Mouse (Mus musculus) heart, embryonic 11.5 days (tissue): ENCODE measurements around the gene Nxf7. TPM values are rescaled to one million over a fixed set of nuclear protein-coding genes. Genes with fewer than 3 reads are reported as not detected.
A peak's percentile ranks its signal among the peaks of the same experiment; 100 is the strongest.
"Not testable (repeated sequence)": the region's sequence is repeated elsewhere in the genome, so short reads cannot be mapped to it uniquely, and the experiment has no call there.

Experiments used
- ATAC-seq: fragments of 200-750 bp; cut with Nextera tagmentation; replicated peaks from 2 replicates; pipeline ENCODE4 v1.8.0; 2017; ENCODE audit warnings: moderate library complexity; ENCODE audit not compliant: insufficient number of reproducible peaks, low FRiP score, low TSS enrichment
- H3K27ac ChIP-seq: fragments of 300-500 bp; sonication (generic); 2 replicates; pipeline ENCODE4 v1.5.1; 2014; ENCODE audit warnings: mild to moderate bottlenecking, low read depth, low read length
- H3K27me3 ChIP-seq: fragments of 300-500 bp; sonication (generic); 2 replicates; pipeline ENCODE4 v1.6.1; 2014; ENCODE audit warnings: mild to moderate bottlenecking, low read length, mixed read lengths; ENCODE audit not compliant: control insufficient read depth, insufficient read depth
- H3K36me3 ChIP-seq: fragments of 300-500 bp; sonication (generic); 2 replicates; pipeline ENCODE4 v1.6.1; 2014; ENCODE audit warnings: mild to moderate bottlenecking, low read length, moderate library complexity, mixed read lengths; ENCODE audit not compliant: control insufficient read depth, insufficient read depth
- H3K4me1 ChIP-seq: fragments of 300-500 bp; sonication (generic); 2 replicates; pipeline ENCODE4 v1.6.1; 2014; ENCODE audit warnings: low read length; ENCODE audit not compliant: control insufficient read depth, insufficient read depth
- H3K4me2 ChIP-seq: fragments of 300-500 bp; sonication (generic); 2 replicates; pipeline ENCODE4 v1.6.1; 2014; ENCODE audit warnings: mild to moderate bottlenecking, moderate library complexity
- H3K4me3 ChIP-seq: fragments of 300-500 bp; sonication (generic); 2 replicates; pipeline ENCODE4 v1.5.1; 2014; ENCODE audit warnings: low read depth, low read length
- H3K9ac ChIP-seq: fragments of 300-500 bp; sonication (generic); 2 replicates; pipeline ENCODE4 v1.6.1; 2014; ENCODE audit warnings: mild to moderate bottlenecking, low read depth, low read length, moderate library complexity
- H3K9me3 ChIP-seq: fragments of 300-500 bp; sonication (generic); replicated peaks from 2 replicates; pipeline ENCODE4 v1.6.1; 2016; ENCODE audit warnings: low read length; ENCODE audit not compliant: control insufficient read depth
- WGBS: fragments of 180-500 bp; shearing (Covaris S2); extraction: QIAGEN DNeasy Blood & Tissue Kit; methylation state at CpG from one replicate; pipeline ENCODE4 v1.1.7; 2014; ENCODE audit not compliant: insufficient replicate concordance; 5-methylcytosine and 5-hydroxymethylcytosine counted together
- polyA plus RNA-seq: library from polyadenylated mRNA; unstranded; fragments of >200 nt; fragmentation: Nextera tagmentation; extraction: Ambion mirVana; gene quantifications from 2 replicates; pipeline ENCODE4 v1.2.1, GENCODE M21; 2014

Gene Nxf7
- polyA plus RNA-seq, result 0.32 and 0.44 TPM in 2 replicates

DNA sequence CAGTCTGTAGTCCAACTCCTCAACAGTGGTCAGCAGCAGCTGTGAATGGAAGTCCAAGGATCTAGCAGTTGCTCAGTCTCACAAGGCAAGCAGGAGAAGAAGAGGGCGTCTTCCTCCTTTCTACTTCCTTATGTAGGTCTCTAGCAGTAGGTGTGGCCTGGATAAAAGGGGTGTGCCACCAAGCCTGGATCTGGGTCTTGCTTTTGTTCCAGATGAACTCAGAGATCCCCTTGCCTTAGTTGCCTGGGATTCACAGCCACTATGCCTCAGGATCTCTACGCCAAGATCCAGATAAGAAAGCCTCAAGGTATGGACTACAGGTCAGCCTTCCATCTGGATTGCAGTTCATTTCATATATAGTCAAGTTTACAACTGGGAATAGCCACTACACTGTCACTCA lies at the start of gene Nxf7:
Gene Nxf7, minus strand, starts transcription at position 101 of the 400 bp plus-strand sequence.
- Histone ChIP-seq H3K4me2 (no peak within 1 kb of the TSS), H3K4me3 (no peak within 1 kb of the TSS), H3K9me3 (0 out of 2 replicates have a peak, but pooled peaks cover 3% of the 10 kb centered on the region), H3K36me3 (no peaks in the 10 kb centered on the region), H3K4me1 (no peaks in the 10 kb centered on the region), H3K9ac (no peak within 1 kb of the TSS), H3K27me3 (no peaks in the 10 kb centered on the region), H3K27ac (no peak within 1 kb of the TSS)
- ATAC-seq, result no peak
- WGBS, result 70% methylated on average over 2 of the region's 2 CpGs

GRCm38 (mm10) chrX:135627605-135628004 lies 29.0 kb upstream of the Nxf7 start, which contains the start of gene Prame:
Gene Prame (minus strand): TSS chrX:135627705.
- Histone ChIP-seq H3K27me3 (no peaks in the 10 kb centered on the region), H3K36me3 (no peaks in the 10 kb centered on the region), H3K9me3 (no peaks in the 10 kb centered on the region), H3K4me1 (no peaks in the 10 kb centered on the region), H3K4me2 (no peak within 1 kb of the TSS), H3K27ac (no peak within 1 kb of the TSS), H3K9ac (no peak within 1 kb of the TSS), H3K4me3 (no peak within 1 kb of the TSS)
- WGBS, result 87% methylated on average over 11 of the region's 11 CpGs
- no peak for ATAC-seq

DNA sequence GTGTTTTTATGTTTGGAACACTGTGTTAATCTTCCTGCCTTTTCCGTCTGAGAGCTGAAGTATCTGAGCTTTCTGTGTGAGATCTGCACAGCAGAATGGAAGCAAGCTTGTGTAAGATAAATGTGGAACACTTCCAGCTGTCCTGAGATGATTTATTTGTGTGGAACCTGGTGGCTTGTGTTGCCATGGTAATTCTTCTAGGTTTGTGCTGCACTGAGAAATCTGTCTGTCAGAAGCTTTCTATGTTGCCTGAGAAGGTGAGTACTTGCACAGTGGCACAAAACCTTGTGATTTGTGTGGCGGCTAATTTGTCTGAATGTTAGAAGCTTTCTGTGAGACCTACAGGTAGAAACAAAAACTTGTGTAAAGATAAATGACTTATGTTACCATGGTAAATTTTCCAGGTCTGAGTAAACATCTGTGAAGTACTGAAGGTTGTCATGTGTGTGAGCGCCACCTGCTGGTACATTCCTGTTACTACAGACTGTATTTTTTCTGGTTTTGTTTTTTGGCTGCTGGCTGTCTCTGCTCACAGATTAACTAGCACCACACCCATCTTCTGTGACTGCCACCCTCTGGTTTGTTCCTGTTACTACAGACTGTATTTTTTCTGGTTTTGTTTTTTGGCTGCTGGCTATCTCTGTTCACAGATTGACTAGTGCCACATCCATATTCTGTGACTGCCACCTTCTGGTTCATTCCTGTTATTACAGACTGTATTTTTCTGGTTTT lies 2.9 kb upstream of the Nxf7 start:
- not testable (repeated sequence) for H3K4me2 ChIP-seq, H3K27ac ChIP-seq, H3K9ac ChIP-seq, H3K4me3 ChIP-seq, H3K27me3 ChIP-seq, ATAC-seq, H3K36me3 ChIP-seq, H3K9me3 ChIP-seq, H3K4me1 ChIP-seq
- 66% methylated on average over 3 of the region's 3 CpGs for WGBS

GRCm38 (mm10) chrX:135598096-135598495 lies 481 bp downstream of the Nxf7 start:
- WGBS, result 58% methylated on average over 13 of the region's 13 CpGs
- H3K4me3 ChIP-seq, result no peak overlapping the region
- no peaks in the 10 kb centered on the region for H3K36me3 ChIP-seq
- H3K27me3 ChIP-seq, result no peaks in the 10 kb centered on the region
- no peak overlapping the region for H3K9ac ChIP-seq
- H3K4me1 ChIP-seq, result no peaks in the 10 kb centered on the region
- H3K27ac ChIP-seq, result no peak overlapping the region
- no peak overlapping the region for H3K4me2 ChIP-seq
- no peak for ATAC-seq
- H3K9me3 ChIP-seq, result 0 out of 2 replicates have a peak, but pooled peaks cover 3% of the 10 kb centered on the region

DNA sequence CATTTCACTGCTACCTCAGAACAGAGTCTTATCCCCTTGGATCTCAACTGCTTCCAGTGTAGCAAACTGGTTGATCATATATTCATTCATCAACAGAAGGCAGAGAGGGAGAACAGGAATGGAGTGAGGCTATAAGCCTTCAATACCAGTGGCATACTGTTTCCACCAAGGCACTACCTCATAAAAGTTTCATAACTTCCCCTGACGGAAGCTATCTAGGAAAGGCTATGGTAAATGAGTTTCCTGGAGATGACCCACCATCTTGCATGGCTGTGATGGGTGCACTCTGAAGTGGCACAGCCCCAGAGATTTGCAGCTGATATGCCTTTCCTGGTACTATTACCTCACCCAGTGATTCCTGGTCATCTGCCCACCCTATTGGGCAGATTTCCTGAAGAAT lies 22.2 kb downstream of the Nxf7 start:
- no peak overlapping the region for H3K27ac ChIP-seq
- H3K36me3 ChIP-seq, result no peaks in the 10 kb centered on the region
- no peaks in the 10 kb centered on the region for H3K4me1 ChIP-seq
- H3K9ac ChIP-seq, result no peak overlapping the region
- ATAC-seq, result no peak
- H3K4me3 ChIP-seq, result no peak overlapping the region
- no peak overlapping the region for H3K4me2 ChIP-seq
- no peaks in the 10 kb centered on the region for H3K27me3 ChIP-seq
- no peaks in the 10 kb centered on the region for H3K9me3 ChIP-seq
- WGBS, result 69% methylated on average over 1 of the region's 1 CpGs

DNA sequence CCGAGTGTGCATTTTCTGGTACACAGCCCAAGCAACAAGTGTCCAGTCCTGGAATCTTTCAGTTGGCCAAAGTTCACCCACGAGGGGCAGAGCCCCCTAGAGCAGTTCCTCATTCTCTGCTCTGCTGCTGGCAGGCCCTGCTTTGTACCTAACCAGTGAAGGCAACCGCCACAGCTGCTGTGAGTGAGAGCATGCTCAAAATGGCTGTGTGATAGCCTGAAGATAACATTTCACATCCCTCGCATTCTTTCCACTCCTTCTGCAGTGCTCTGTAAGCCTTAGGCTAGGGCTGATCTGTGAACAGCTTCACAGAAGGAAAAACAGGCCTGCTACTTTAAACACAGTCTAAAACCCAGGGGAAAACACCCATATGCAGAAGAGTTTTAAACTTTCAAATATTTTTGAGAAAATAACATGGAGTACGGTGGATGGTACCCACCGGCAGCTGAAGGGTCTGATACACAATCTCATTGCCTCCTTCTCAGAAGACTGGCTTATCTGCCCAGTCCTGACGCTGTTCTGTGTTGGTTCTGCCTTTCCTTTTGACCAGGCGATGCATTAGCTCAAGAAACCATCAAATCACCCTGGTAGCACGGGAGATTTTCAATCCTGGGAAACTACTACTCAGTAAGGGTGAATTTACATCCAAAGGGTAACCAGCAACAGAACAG lies 23.5 kb downstream of the Nxf7 start:
- H3K27me3 ChIP-seq, H3K4me3 ChIP-seq, H3K4me2 ChIP-seq, H3K4me1 ChIP-seq, H3K9ac ChIP-seq, H3K9me3 ChIP-seq, H3K36me3 ChIP-seq: not testable (repeated sequence)
- peak; percentile 55; the same call in 1 of the 2 replicates for ATAC-seq
- H3K27ac ChIP-seq, result peak overlapping the region; percentile 64
- 35% methylated on average over 9 of the region's 9 CpGs for WGBS

- not testable (repeated sequence) for H3K4me2 ChIP-seq, H3K27me3 ChIP-seq, H3K36me3 ChIP-seq, H3K9ac ChIP-seq, H3K4me1 ChIP-seq, H3K9me3 ChIP-seq, H3K4me3 ChIP-seq
- peak overlapping the region; percentile 46; the same call in 1 of the 2 replicates for H3K27ac ChIP-seq
- 22% methylated on average over 8 of the region's 8 CpGs for WGBS
- ATAC-seq, result peak; percentile 72
Observed at GRCm38 (mm10) chrX:135574261-135574957, 24.2 kb downstream of the Nxf7 start.

DNA sequence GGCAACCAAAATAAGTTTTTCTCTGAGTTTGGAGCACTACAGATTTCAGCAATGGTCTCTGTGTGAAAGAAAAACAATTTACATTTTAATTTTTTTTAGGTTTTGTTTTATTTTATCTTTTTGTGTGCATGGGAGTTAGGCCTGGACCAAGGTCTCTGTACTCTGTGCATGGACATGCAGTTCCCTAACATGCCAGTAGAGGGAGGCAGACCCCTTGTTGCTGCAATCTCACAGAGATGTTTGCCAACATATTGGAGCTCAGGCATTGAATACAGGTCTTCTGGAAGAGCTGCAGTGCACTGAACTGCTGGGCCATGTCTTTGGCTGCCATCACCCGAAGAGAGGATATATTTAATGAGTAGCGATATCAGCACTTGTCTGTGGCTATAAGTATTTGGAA lies 29.1 kb downstream of the Nxf7 start:
- not testable (repeated sequence) for H3K36me3 ChIP-seq, H3K4me2 ChIP-seq, H3K4me1 ChIP-seq, H3K27me3 ChIP-seq, ATAC-seq, H3K9ac ChIP-seq, H3K9me3 ChIP-seq, H3K27ac ChIP-seq, H3K4me3 ChIP-seq
- WGBS, result 11% methylated on average over 1 of the region's 2 CpGs
